Mouse (Mus musculus) myocyte (in vitro differentiated cells): ENCODE measurements around the gene Chmp5. TPM values are rescaled to one million over a fixed set of nuclear protein-coding genes. Genes with fewer than 3 reads are reported as not detected.

Experiments used
- H3K27me3 ChIP-seq: one replicate; pipeline ENCODE4 v1.6.1; 2011; ENCODE audit not compliant: control insufficient read depth, insufficient read depth, insufficient read length
- H3K36me3 ChIP-seq: one replicate; pipeline ENCODE4 v1.6.1; 2011; ENCODE audit not compliant: control insufficient read depth, insufficient read depth
- H3K4me2 ChIP-seq: one replicate; pipeline ENCODE4 v1.6.1; 2011; ENCODE audit warnings: low read depth, control low read depth
- H3K4me3 ChIP-seq: one replicate; pipeline ENCODE4 v1.5.1; 2011; ENCODE audit warnings: mild to moderate bottlenecking, control low read depth, moderate library complexity
- H3K79me2 ChIP-seq: one replicate; pipeline ENCODE4 v1.6.1; 2011; ENCODE audit not compliant: control insufficient read depth, insufficient read depth
- H3ac ChIP-seq: one replicate; pipeline ENCODE4 v1.6.1; 2011; ENCODE audit not compliant: control insufficient read depth, insufficient read length
- CEBPB ChIP-seq: IDR thresholded peaks from 2 replicates; pipeline ENCODE4 v1.6.1; 2011; ENCODE audit warnings: mild to moderate bottlenecking, moderate library complexity; ENCODE audit not compliant: poor library complexity, insufficient read depth, severe bottlenecking
- E2F4 ChIP-seq: IDR thresholded peaks from one replicate; pipeline ENCODE4 v1.6.1; 2011; ENCODE audit warnings: mild to moderate bottlenecking, control low read depth, moderate library complexity; ENCODE audit not compliant: insufficient read depth
- MAX ChIP-seq: IDR thresholded peaks from one replicate; pipeline ENCODE4 v1.6.1; 2011; ENCODE audit warnings: low read depth, mild to moderate bottlenecking, control low read depth
- MYOD1 ChIP-seq, 3 experiments: IDR thresholded peaks; one replicate each; pipeline ENCODE4 v1.6.1; 2011; ENCODE audit warnings: control low read depth in 2 of 3, low read depth in 2 of 3, mild to moderate bottlenecking in 2 of 3, moderate library complexity in 1 of 3; ENCODE audit not compliant: insufficient read length in 2 of 3, control insufficient read depth in 1 of 3
- MYOG ChIP-seq, 3 experiments: IDR thresholded peaks; one replicate each; pipeline ENCODE4 v1.6.1; 2011; ENCODE audit warnings: control low read depth in 2 of 3, low read depth in 2 of 3, mild to moderate bottlenecking in 2 of 3; ENCODE audit not compliant: insufficient read length in 2 of 3, control insufficient read depth in 1 of 3, insufficient read depth in 1 of 3
- POLR2A ChIP-seq: IDR thresholded peaks from one replicate; pipeline ENCODE4 v1.6.1; 2011; ENCODE audit warnings: low read depth, mild to moderate bottlenecking, control low read depth, moderate library complexity; ENCODE audit not compliant: insufficient read length
- POLR2AphosphoS2 ChIP-seq: IDR thresholded peaks from one replicate; pipeline ENCODE4 v1.6.1; 2011; ENCODE audit warnings: low read depth, control low read depth; ENCODE audit not compliant: insufficient read length
- REST ChIP-seq: IDR thresholded peaks from one replicate; pipeline ENCODE4 v1.6.1; 2011; ENCODE audit warnings: mild to moderate bottlenecking, control low read depth, moderate library complexity; ENCODE audit not compliant: insufficient read depth, insufficient read length
- SRF ChIP-seq: IDR thresholded peaks from one replicate; pipeline ENCODE4 v1.6.1; 2011; ENCODE audit warnings: low read depth; ENCODE audit not compliant: control insufficient read depth, insufficient read length
- TCF12 ChIP-seq: IDR thresholded peaks from one replicate; pipeline ENCODE4 v1.6.1; 2011; ENCODE audit warnings: mild to moderate bottlenecking, control low read depth; ENCODE audit not compliant: poor library complexity, insufficient read depth, severe bottlenecking
- TCF3 ChIP-seq: IDR thresholded peaks from one replicate; pipeline ENCODE4 v1.6.1; 2011; ENCODE audit warnings: low read depth, control low read depth; ENCODE audit not compliant: insufficient read length
- USF1 ChIP-seq: IDR thresholded peaks from one replicate; pipeline ENCODE4 v1.6.1; 2011; ENCODE audit warnings: low read depth, mild to moderate bottlenecking, control low read depth, moderate library complexity
- polyA plus RNA-seq: library from polyadenylated mRNA; unstranded; fragments of >200 nt; fragmentation: generic; extraction: Trizol; gene quantifications from one replicate; pipeline ENCODE4 v1.2.1, GENCODE M21; 2012; ENCODE audit warnings: missing spikeins

The Chmp5 gene
- polyA plus RNA-seq, 1 experiment: 62.2 TPM

DNA sequence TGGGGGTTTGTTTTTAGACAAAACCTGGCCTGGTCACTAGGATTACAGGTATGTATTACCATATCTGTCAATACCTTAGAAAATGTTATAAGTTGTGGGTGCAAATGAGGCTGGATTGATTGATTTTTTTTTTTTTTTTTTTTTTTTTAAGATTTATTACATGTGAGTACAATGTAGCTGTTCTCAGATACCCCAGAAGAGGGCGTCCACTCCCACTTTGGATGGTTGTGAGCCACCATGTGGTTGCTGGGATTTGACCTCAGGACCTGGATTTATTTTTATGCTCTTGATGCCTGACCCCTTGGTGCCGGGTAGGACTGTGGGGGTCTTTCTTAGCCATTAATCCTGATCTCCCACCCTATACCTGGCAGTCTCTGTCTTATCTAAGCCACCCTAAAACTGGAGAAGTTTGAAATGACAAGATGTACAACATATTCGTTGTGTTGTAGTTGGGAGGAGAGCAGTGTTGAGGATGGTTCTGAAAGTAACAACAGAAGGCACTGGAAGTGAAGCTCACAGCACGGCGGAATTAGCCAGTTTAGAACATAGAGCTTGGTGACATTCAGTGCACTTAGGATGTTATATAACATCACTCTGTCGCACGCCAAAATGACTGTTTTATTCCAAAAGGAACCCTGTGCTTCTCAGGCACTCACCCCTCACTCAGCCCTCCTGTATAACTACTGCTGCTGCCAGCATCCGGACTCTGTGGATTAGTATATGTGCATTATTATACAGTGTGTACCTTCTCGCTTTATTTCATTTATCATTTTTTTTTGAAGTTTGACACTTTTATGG lies 52.8 kb downstream of the Chmp5 start:
- H3K4me3 ChIP-seq: no peak overlapping the region
- peaks cover 86% of the 10 kb centered on the region for H3K36me3 ChIP-seq
- no peak overlapping the region for H3K4me2 ChIP-seq
- no peak for TF ChIP-seq POLR2AphosphoS2
- no peak for TF ChIP-seq POLR2A
- TF ChIP-seq MYOD1 (IDR thresholded peaks at IDR 0.05; ENCODE audit: control insufficient read depth in 1 of 3, insufficient read length in 2 of 3, low read depth in 2 of 3): no peak
- TF ChIP-seq SRF: no peak
- no peaks in the 10 kb centered on the region for H3K27me3 ChIP-seq
- no peak overlapping the region for H3ac ChIP-seq
- no peaks in the 10 kb centered on the region for H3K79me2 ChIP-seq

DNA sequence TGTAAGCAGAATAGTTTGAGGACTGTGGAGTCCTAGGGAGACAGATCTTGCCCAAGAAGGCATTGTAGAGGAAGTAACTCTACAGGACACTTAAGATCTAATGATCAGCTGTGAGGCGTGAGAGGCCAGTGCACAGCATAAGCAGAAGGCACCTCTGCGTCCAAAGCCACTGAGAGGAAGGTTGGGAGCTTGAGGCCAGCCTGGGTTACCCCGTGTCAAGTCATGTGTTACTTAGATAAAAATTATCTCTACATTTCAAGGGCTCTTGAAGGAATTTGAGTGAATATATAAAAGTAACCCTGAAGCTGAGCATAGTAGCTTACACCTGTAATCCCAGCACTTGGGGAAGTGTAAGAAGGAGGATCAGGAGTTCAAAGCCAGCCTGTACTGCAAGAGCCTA lies 65.1 kb downstream of the Chmp5 start:
- Histone ChIP-seq H3K4me2 (no peak overlapping the region), H3K79me2 (no peaks in the 10 kb centered on the region), H3ac (no peak overlapping the region), H3K36me3 (peaks cover 45% of the 10 kb centered on the region), H3K4me3 (no peak overlapping the region), H3K27me3 (no peaks in the 10 kb centered on the region)
- no peak for TF ChIP-seq TCF3
- TF ChIP-seq POLR2A: no peak
- TF ChIP-seq USF1: no peak
- TF ChIP-seq E2F4: no peak
- TF ChIP-seq CEBPB: no peak
- no peak for TF ChIP-seq TCF12
- TF ChIP-seq SRF: no peak
- TF ChIP-seq REST: no peak
- TF ChIP-seq MAX: no peak
- TF ChIP-seq MYOG (IDR thresholded peaks at IDR 0.05; ENCODE audit: control insufficient read depth in 1 of 3, insufficient read depth in 1 of 3, insufficient read length in 2 of 3, low read depth in 2 of 3): no peak
- TF ChIP-seq MYOD1 (IDR thresholded peaks at IDR 0.05; ENCODE audit: control insufficient read depth in 1 of 3, insufficient read length in 2 of 3, low read depth in 2 of 3): no peak
- TF ChIP-seq POLR2AphosphoS2: no peak

Other genes with a start within 250 kb of the Chmp5 start
- gene Aptx, start 245.2 kb upstream of the Chmp5 start, polyA plus RNA-seq: 20.4 TPM
- 68.3 TPM for gene Dnaja1, start 226.3 kb upstream of the Chmp5 start, polyA plus RNA-seq
- gene Smu1, start 190.5 kb upstream of the Chmp5 start, polyA plus RNA-seq: 67.5 TPM
- 37.7 TPM for gene B4galt1, start 94.4 kb upstream of the Chmp5 start, polyA plus RNA-seq
- 12.5 TPM for gene Spink4, start 28.4 kb upstream of the Chmp5 start, polyA plus RNA-seq
- 330 TPM for gene Bag1, start 113 bp upstream of the Chmp5 start, polyA plus RNA-seq
- 27.0 TPM for gene Nfx1, start 22.5 kb downstream of the Chmp5 start, polyA plus RNA-seq
- not detected for gene Aqp7, start 99.7 kb downstream of the Chmp5 start, polyA plus RNA-seq
- gene Aqp3, start 149.8 kb downstream of the Chmp5 start, polyA plus RNA-seq: not detected
- 26.3 TPM for gene Nol6, start 176.0 kb downstream of the Chmp5 start, polyA plus RNA-seq
- 69.0 TPM for gene Ube2r2, start 187.3 kb downstream of the Chmp5 start, polyA plus RNA-seq